Mouse (Mus musculus) left cerebral cortex, adult 8-10 months (tissue): ENCODE measurements around the gene Sapcd1. TPM values are rescaled to one million over a fixed set of nuclear protein-coding genes. Genes with fewer than 3 reads are reported as not detected.

ENCODE experiments used
- DNase-seq, 2 experiments: peaks; one replicate each; pipeline ENCODE4 v3.0.0; 2022; ENCODE audit warnings: low spot score in 2 of 2
- total RNA-seq, 4 experiments: library from RNA; stranded (reverse); gene quantifications; 2 replicates each; pipeline ENCODE4 v1.2.4; 2022

The Sapcd1 gene
- total RNA-seq, 4 experiments from 2014 or later = 0.59 to 0.67 TPM; not detected in 2

- no peak for DNase-seq
These were observed 4.1 kb upstream of the Sapcd1 start for GRCm38 (mm10) chr17:35031880-35032279.

GRCm38 (mm10) chr17:35031272-35031671 lies 3.5 kb upstream of the Sapcd1 start:
- no peak for DNase-seq

- DNase-seq = no peak
These were observed 2.1 kb upstream of the Sapcd1 start for GRCm38 (mm10) chr17:35029691-35030532.

- DNase-seq = no peak
These were observed 499 bp upstream of the Sapcd1 start for GRCm38 (mm10) chr17:35028315-35028714.

GRCm38 (mm10) chr17:35026206-35026605 lies 1.6 kb downstream of the Sapcd1 start:
- no peak for DNase-seq

GRCm38 (mm10) chr17:35024691-35025488 lies 2.9 kb downstream of the Sapcd1 start:
- no peak for DNase-seq

GRCm38 (mm10) chr17:35024261-35024660 lies 3.6 kb downstream of the Sapcd1 start:
- DNase-seq = no peak

GRCm38 (mm10) chr17:35023756-35024155 lies 4.1 kb downstream of the Sapcd1 start:
- DNase-seq = no peak

GRCm38 (mm10) chr17:35023221-35023620 lies 4.6 kb downstream of the Sapcd1 start:
- DNase-seq = no peak

- no peak for DNase-seq
These were observed 5.2 kb downstream of the Sapcd1 start for GRCm38 (mm10) chr17:35022541-35023060.

- DNase-seq = no peak
These were observed 5.9 kb downstream of the Sapcd1 start for GRCm38 (mm10) chr17:35021842-35022477.

GRCm38 (mm10) chr17:35021163-35021808 lies 6.5 kb downstream of the Sapcd1 start:
- DNase-seq = peak; percentile 57 to 95

GRCm38 (mm10) chr17:35020551-35020950 lies 7.3 kb downstream of the Sapcd1 start:
- DNase-seq = no peak

GRCm38 (mm10) chr17:35019894-35020293 lies 7.9 kb downstream of the Sapcd1 start:
- DNase-seq = no peak

GRCm38 (mm10) chr17:35018171-35018570 lies 9.6 kb downstream of the Sapcd1 start:
- no peak for DNase-seq

- no peak for DNase-seq
These were observed 10.1 kb downstream of the Sapcd1 start for GRCm38 (mm10) chr17:35017706-35018030.

- DNase-seq = no peak
These were observed 10.8 kb downstream of the Sapcd1 start for GRCm38 (mm10) chr17:35016791-35017705.

GRCm38 (mm10) chr17:35016376-35016775 lies 11.4 kb downstream of the Sapcd1 start, which contains the start of gene Vwa7:
TSS of gene Vwa7 (plus strand) at chr17:35016579.
- no peak for DNase-seq

GRCm38 (mm10) chr17:35015296-35015695 lies 12.5 kb downstream of the Sapcd1 start:
- DNase-seq = no peak

- no peak for DNase-seq
These were observed 14.6 kb downstream of the Sapcd1 start for GRCm38 (mm10) chr17:35013221-35013620.
